Mouse (Mus musculus): ENCODE measurements at regions not wholly inside any gene's neighbourhood (a gene's known extent, or its start where the extent isn't known, plus 50 kb on each side); places are given as distances from the start of the nearest gene placed in this dataset.
A peak's percentile ranks its signal among the peaks of the same experiment; 100 is the strongest.
"Not testable (repeated sequence)": the region's sequence is repeated elsewhere in the genome, so short reads cannot be mapped to it uniquely, and the experiment has no call there.

DNA sequence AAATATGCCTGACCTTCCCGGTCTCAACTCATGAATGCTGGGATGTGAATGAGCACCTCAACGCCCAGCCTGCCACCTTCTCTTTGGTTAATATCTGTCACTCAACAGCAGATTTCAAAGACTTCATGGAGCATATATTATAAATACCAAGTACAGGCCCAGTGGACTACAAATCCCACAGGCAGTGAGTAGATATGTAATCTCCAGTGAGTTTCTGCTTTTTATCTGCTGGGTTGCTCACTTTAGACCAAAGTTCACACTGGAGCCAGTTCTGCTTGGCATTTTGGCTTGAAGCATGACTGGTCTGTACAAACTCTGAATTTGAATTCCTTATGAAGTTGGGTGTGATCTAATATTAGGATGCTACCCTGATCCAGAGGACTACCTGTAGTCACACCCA lies 377.1 kb upstream of the Ngly1 start:
- no peak for ATAC-seq

DNA sequence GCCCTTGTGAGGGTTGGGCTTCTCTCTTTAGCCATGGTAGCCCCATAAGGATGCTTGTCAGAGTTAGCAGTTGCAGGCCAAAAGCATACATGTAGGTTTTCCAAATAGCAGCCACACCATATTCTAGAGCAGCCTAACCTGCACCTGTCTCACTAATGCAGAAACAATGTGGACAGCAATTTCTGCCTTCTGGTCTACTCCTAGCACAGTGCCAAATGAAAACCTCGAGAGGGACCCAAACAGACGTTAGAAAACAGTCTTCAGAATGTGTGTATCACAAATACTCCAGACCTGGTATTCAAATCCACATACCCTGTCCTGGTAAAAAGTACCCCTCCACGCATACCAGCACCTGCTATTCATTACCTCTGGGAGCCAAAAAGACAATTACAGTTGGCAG lies 368.9 kb upstream of the Ngly1 start:
- no peak for ATAC-seq

DNA sequence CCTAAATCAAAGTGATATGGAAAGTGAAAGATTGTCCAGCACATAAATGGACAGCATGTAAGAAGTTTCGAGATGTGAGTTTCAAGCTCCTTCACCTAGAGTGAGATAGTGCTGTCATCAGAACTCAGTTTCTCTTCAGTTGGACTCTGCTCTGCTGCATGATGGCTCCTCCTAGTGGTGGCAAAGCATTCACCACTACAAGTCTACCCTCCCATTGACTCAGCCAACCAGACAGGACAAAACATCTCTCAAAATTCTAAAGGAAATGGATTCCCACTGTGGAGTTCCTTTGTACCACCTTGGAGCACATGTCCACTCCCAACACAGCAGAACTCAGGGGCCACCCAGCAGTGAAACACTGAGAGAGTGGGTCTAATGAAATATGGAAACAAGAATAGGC lies 367.8 kb upstream of the Ngly1 start:
- peak; percentile 97 for ATAC-seq

DNA sequence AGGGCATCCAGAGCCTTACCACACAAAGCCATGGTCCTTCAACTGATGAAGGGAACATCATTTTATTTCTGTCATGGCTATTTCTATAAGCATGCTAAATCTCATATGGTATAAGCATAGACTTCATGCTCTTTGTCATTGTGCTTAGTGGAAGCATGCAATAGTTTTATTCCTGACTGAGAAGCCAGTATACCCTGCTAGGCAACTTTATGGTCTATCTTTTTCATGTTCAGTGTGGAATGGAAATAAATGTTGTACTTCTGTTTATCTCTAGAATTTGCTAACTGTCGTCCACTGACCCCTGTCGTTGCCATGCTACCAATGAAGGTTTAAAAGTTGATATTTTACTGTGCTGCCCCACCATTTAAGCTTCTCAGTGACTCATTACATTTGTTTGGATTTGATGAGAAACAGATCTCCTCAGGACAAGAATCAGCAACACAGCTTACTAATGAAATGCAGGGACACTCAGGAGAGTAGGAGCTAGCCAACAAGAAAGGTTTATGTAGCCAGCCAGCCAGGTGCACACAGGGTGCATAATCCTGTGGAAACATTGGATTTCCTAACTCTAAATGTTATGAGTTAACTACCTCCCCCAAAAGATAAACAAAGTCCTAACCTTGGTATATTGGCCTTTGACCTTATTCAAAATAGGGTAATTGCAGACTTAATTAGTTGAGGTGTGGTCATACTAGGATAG lies 364.3 kb upstream of the Ngly1 start:
- ATAC-seq = no peak

DNA sequence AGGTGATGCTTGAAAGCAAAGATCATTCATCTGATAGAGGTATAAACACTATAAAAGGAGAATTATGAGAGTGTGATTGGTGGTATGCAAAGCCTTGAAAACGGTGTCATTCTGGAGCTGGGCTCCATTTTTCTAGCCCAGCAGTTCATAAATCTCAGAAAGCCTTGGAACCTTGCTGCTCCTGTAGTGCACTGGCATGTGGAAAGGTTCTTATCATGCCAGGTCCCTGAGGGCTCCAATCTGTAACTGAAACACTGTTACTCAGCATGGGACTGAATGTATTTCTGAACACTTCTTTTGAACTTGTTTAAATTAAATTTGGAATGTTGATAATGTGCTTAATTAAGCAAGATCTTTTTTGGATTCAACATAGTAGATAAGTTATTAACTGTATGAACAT lies 352.0 kb upstream of the Ngly1 start:
- no peak for ATAC-seq

DNA sequence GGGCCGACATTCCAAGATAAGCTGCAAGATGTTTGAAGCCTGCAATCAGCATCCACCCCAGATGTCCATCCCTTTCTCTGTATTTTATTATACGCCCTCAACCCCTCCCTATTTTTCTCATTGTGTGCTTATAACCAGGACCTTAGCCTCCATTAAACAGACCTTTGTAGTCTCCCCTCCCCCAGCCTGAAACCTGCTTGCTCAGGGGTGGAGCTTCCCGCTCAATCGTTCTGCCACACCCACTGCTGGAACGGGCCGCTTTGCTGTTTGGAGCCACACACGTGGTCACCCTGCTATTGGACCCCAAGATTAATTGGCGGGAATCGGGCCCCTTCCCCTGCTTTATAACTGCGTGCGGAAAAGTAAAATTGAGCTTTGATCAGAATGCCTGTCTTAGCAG lies 342.7 kb upstream of the Ngly1 start:
- not testable (repeated sequence) for ATAC-seq

DNA sequence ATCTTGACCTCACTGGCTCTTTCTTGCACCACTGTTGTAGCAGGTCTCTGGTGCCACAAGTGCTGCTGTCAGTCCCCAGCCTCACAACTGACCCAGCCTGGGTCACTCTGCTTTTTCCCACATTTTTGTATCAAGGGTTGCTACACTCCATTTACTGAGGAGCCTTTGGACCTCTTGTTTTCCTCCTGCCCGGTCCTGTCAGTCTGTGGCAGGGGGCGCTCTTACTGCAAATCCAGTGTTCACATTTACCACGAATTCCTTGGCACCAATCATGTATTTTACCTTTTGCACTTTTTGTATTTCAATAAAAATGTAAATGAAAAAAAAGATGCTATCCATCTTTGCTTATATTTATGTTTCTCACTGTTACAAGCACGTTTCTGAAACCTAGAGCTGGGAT lies 335.9 kb upstream of the Ngly1 start:
- not testable (repeated sequence) for ATAC-seq

DNA sequence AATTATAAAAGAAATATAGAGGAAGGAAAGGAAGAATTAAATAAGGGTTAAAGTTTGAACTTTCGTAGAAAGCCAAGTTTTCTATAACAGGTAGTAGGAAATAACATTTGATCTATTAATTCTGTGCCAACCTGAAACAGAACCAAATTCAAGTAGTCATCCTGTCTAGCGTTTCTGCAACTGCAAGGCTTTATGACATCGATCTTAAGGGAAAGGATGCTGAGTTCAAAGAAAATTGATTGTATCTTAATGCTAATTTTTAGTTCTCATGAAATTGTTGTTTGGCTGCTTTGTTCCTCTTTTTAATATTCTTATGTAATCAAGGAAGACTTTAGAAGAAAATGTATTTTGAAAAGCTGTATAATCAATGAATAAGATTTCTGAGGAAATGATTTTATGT lies 334.9 kb upstream of the Ngly1 start:
- ATAC-seq = peak; percentile 61

DNA sequence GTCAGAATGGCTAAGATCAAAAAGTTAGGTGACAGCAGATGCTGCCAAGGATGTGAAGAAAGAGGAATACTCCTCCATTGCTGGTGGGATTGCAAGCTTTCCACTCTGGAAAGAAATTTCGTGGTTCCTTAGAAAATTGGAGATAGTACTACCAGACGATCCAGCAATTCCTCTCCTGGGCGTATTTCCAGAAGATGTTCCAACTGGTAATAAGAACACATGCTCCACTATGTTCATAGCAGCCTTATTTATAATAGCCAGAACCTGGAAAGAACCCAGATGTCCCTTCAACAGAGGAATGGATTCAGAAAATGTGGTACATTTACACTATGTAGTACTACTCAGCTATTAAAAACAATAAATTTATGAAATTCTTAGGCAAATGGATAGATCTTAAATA lies 324.4 kb upstream of the Ngly1 start:
- ATAC-seq = not testable (repeated sequence)

DNA sequence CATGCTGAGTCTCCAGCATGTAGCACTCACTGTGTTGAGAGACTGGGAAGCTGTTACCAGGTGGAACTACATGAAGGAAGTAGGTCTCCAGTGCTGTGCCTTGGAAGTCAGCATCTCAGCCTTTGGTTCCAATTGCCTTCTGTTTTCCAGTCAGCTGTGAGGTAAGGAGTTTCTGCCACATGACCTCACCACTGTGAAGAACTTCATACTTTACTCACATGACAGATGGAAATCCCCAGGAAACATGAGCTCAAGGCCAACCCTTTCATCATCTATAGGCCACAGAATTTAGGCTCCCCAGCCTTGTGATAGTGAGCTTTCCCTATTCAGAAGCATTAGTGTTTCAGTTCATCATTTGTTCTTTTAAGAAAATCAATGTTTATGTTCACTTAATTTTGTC lies 314.4 kb upstream of the Ngly1 start:
- peak; percentile 78 for ATAC-seq

DNA sequence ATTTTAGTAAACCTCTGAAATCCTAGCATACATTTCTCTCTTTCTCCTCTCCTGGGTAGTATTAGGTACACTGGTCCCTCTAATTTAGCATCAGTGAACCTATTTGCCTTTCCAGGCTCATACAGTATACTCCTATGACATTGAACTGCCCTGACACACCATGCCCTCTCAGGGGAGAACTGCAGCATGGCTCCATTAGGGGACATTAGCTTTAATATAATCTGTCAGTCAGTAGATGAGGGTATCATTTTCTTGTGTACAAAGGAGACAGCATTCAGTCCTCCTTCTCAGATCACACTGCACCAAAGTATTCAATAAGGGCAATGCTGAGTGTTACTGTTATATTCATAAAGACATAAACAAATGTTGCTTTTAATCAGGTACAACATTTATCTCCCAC lies 278.8 kb upstream of the Ngly1 start:
- no peak for ATAC-seq

DNA sequence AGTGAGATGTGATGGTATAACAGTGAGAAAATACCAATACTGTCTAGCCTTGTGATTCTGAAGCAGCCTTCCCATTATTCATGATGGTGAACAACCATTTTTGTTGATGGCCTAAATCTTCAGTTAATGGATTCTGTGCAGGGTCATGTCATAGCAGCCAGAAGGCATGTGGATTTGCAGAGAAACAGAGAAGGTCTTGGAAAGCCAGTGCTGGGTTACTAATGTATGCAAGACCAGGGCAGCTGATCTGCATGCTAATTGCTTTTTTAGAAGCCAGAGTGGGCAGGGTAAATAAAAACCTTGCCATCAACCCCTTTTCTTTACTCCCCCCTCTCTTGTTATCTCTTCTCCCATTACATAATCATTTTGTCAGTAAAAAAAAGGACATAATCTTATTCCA lies 278.3 kb upstream of the Ngly1 start:
- ATAC-seq = no peak

DNA sequence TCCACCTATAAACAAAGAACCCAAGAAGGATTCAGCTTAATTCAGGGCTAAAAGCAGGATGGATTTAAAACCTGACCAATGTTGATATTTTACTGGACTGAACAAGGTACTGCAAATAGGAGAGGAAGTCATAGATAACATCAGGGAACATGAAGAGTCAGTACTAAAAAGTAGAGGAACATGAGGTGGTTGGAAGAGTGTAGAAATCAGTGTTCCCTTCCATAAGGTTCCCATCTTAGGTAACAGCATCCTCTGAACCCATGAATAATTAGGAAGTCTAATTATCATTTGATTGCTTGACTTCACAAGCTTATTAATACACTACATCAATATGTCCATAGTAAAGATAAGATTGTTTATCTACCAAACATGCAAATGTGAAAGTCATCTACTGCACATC lies 277.8 kb upstream of the Ngly1 start:
- no peak for ATAC-seq

DNA sequence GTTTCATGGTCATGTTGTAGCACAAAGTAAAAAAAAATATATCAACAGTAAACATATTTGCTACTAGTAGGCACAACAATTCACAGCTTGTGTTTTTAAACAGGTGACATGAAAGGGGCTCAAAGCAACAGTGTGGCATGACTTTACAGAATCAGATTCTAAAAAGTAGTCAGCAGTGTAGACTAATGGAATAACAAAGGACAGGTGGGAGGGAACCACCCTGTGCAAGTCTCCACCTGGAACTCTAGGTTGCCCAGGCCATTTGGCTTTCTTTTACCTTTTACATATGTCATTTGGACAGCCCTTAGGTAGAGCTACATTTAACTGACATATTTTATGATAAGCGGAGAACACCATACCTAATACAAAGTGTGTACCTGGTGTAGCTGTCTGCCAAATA lies 271.7 kb upstream of the Ngly1 start:
- no peak for ATAC-seq

DNA sequence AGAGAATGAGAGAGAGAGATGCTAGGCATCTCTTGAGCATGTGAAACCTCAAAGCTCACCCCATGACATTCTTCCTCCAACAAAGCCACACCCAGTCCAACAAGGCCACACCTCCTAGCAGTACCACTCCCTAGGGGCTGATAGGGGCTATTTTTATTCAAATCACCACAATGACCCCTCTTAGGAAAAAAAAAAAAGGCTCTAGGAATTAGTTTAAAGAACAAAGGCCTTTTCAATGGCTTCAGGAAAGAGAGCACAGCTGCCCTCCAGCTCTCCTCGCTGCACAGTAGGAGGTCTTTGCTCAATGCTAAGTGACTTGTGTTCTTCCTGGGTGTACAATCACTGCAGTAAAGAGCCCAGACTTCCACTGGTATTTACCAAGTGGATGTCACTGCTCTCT lies 270.8 kb upstream of the Ngly1 start:
- no peak for ATAC-seq

DNA sequence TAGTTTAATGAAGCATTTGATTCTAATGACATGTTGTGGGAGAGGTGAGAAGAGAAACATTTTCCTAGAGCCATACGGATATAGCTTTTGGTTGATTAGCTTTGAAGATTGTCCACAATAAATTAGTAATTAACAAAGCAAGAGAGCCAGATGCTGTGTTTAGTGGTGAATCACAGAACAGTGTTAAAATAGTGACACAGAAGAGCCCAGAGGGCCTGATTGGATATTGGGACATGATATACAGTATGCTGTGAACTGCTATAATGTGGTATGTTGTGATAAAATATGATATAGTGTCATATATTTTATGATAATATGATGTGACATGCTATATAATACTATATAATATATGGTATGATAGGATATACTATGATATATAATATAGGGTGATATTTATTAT lies 243.7 kb upstream of the Ngly1 start:
- ATAC-seq = no peak

DNA sequence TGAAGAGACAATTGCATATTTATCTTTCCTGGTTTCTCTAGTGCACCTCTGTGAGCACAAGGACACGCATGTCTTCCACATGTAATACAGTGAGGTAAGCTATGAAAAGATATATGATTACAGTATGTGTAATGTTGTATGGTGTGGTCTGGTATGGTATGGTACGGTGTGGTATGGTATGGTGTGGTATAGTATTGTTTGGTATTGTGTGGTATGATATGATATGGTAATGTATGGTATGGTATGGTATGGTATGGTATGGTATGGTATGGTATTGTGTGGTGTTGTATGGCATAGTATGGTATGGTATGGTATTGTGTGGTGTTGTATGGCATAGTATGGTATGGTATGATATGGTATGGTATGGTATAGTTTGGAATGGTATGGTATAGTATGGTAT lies 242.1 kb upstream of the Ngly1 start:
- ATAC-seq = no peak

DNA sequence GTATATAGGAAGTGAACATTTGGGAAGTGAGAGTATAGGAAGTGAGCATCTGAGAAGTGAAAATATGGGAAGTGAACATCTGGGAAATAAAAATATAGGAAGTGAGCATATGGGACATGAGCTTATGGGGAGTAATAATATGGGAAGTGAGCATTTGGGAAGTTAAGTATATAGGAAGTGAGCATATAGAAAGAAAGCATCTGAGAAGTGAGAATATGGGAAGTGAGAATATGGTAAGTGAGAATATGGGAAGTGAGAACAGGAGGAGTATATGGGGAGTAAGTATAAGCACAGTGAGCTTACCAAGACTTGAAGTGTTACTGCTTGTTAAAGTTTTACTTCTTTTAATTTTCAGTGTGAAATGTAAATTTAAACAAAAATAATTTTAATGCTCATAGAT lies 239.3 kb upstream of the Ngly1 start:
- no peak for ATAC-seq

DNA sequence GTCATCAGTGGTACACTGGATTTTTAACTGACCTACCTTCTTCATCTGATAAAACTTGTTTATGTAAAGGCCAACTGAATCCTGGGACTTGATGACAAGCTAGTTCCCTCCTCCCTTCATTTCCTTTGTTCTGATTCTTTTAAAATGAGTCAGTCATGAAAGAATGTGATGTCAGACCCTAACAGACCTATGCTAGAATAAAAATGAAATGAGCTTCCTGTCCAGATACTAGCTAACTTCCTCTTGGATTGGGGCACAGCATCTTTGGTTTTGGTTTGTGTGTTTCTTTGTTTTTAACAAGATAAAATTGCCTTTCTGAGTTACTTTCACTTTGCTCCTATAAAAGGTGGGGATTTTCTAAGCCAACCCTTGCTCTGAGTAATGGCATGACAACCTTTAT lies 225.2 kb upstream of the Ngly1 start:
- ATAC-seq = peak; percentile 93

DNA sequence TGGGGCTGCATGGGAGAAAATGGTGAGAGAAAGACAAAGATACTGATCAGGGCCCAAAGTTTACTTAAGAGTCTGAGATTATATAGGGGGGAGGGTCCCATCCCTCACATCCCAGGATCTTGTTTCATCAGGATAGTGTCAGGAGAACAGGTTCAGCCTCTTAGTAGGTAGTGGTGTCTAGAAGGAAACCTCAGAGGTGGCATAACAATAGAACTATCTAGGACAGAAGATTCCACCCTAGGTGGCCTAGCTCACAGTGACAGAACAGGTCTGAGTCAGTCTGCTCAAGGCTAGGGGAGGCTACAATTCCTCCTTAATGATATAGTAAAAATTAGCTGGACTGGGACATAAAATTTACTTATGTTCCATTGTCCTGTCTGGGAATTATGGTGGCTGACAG lies 211.3 kb upstream of the Ngly1 start:
- ATAC-seq = no peak

DNA sequence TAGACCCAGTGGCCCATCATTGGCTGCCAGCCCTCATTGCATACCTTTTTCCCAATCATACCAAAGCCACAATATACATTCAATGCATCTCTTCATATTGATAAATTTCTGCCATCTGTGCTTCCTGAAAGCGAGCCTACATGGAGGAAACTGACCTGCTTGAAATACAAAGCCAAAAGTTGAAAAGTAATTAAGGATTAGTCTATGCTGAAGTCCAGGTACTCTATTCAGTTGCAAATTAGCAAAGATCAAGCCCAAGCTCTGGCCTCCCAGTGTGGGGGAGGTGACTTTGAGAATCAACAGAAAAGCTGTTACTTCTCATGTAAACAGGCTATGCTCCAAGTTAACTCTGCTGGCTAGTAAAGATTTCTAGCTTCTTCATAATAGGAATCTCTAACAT lies 210.7 kb upstream of the Ngly1 start:
- ATAC-seq = no peak

DNA sequence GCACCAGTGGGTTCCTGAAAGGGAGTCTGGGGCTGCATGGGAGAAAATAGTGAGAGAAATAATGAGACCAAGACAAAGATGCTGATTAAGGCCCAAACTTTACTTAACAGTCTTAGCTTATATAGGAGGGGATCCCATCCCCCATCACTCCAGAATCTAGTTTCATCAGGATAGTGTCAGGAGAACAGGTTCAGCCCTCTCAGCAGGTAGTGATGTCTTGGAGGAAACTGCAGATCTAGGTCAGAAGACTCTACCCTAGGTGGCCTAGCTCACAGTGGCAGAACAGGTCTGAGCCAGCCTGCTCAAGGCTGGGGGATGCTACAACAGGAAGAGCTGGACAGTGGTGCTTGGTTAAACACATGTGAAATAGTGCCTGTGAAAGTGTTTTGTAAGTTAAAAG lies 204.6 kb upstream of the Ngly1 start:
- ATAC-seq = no peak

DNA sequence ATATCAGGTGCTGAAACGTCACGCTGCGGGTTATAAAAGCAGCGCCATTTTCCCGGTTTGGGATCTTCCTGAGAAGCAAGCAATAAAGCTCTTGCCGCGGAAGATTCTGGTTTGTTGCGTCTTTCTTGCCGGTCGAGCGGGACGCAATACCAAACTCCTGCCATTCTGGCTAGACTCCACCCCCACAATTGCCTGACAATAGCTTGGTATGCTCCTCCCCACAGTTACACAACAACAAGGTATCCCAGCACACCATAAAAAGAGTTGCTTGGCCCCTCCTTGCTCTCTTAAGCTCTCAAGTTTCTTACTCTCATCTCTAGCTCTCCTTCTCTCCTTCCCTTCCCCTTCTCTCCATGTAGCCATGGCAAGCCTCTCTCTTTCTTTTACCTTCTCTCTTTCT lies 176.5 kb upstream of the Ngly1 start:
- ATAC-seq = not testable (repeated sequence)

DNA sequence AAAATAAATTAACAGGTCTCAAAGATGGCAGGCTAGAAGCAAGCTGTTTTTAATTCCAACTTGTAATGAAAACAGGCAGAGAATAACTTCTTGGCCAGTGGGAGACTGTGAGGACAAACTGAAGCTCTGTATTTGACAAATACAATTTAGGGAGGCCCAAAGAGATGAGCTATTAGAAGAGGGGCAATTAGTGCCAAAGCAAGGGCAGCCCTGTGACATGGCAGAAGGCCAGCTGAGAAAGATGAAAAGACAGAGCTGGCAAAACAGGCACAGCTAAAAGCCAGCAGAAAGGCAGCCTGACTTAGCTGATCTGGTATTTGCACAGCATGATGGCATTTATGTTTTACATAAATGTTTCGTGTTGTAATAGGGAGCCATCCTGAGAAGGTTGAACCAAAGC lies 175.0 kb upstream of the Ngly1 start:
- no peak for ATAC-seq

DNA sequence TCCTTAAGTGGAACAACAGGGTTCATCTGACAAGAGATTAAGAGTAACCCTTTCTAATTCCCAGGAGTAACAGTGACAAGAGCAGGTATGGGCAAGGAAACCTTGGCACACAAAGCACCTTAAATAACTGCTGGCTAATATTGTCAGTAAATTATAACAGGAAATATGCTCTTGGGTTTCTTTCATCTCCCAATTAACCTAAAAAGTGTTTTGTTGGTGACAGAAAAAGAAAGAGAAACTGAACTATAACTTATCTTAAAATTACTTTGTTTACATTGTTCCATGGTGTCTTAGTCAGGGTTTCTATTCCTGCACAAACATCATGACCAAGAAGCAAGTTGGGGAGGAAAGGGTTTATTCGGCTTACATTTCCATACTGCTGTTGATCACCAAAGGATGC lies 170.0 kb upstream of the Ngly1 start:
- peak; percentile 90 for ATAC-seq

DNA sequence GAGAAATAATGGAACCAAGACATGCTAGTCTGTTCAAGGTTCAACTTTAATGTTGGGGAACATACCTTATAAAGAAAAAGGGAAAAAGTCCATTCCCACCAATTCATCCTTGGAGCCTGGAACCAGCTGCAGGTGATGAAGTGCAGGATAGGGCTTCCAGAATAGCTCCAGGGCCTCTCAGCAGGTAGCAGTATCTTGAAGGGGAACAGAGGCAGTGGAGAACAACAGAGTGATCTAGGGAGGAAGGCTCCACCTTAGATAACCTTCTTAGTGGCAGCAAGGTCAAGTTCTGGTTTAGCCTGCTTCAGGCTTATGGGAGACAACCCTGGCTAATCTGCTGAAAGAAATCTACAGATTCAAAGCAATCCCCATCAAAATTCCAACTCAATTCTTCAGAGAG lies 161.8 kb upstream of the Ngly1 start:
- not testable (repeated sequence) for ATAC-seq

Data from inflammation-experienced regulatory T-cells, adult 6 months (primary cell).